Mouse (Mus musculus) kidney, embryonic 14.5 days (tissue): Measurements from ENCODE around the gene Crtc1. TPM values are rescaled to one million over a fixed set of nuclear protein-coding genes. Genes with fewer than 3 reads are reported as not detected.
A peak's percentile ranks its signal among the peaks of the same experiment; 100 is the strongest.

Source experiments
- ATAC-seq: fragments of 200-750 bp; cut with Nextera tagmentation; 2 replicates; pipeline ENCODE4 v1.8.0; 2017; ENCODE audit warnings: moderate number of reproducible peaks, mild to moderate bottlenecking, moderate TSS enrichment, moderate library complexity; ENCODE audit not compliant: low FRiP score, low TSS enrichment
- H3K27ac ChIP-seq: fragments of 300-500 bp; sonication (generic); 2 replicates; pipeline ENCODE4 v1.5.1; 2014; ENCODE audit warnings: low read depth, mild to moderate bottlenecking, low read length, moderate library complexity, mixed read lengths
- H3K27me3 ChIP-seq: fragments of 300-500 bp; sonication (generic); 2 replicates; pipeline ENCODE4 v1.6.1; 2014; ENCODE audit warnings: mild to moderate bottlenecking, low read length; ENCODE audit not compliant: control insufficient read depth, insufficient read depth
- H3K36me3 ChIP-seq: fragments of 300-500 bp; sonication (generic); 2 replicates; pipeline ENCODE4 v1.6.1; 2014; ENCODE audit warnings: low read length, mixed read lengths; ENCODE audit not compliant: control insufficient read depth, insufficient read depth
- H3K4me1 ChIP-seq: fragments of 300-500 bp; sonication (generic); 2 replicates; pipeline ENCODE4 v1.6.1; 2014; ENCODE audit warnings: low read length, mixed read lengths; ENCODE audit not compliant: control insufficient read depth, insufficient read depth
- H3K4me2 ChIP-seq: fragments of 300-500 bp; sonication (generic); replicated peaks from 2 replicates; pipeline ENCODE4 v1.6.1; 2014; ENCODE audit warnings: low read depth, mild to moderate bottlenecking, low read length
- H3K4me3 ChIP-seq: fragments of 300-500 bp; sonication (generic); 2 replicates; pipeline ENCODE4 v1.5.1; 2014; ENCODE audit warnings: mild to moderate bottlenecking, low read length
- H3K9ac ChIP-seq: fragments of 300-500 bp; sonication (generic); 2 replicates; pipeline ENCODE4 v1.6.1; 2014; ENCODE audit warnings: low read depth, mild to moderate bottlenecking, low read length, moderate library complexity
- H3K9me3 ChIP-seq: fragments of 300-500 bp; sonication (generic); 2 replicates; pipeline ENCODE4 v1.6.1; 2016; ENCODE audit warnings: low read length; ENCODE audit not compliant: control insufficient read depth
- WGBS: fragments of 180-500 bp; shearing (Covaris S2); extraction: QIAGEN DNeasy Blood & Tissue Kit; methylation state at CpG from one replicate; pipeline ENCODE4 v1.1.7; 2014; 5-methylcytosine and 5-hydroxymethylcytosine counted together
- polyA plus RNA-seq: library from polyadenylated mRNA; unstranded; fragments of >200 nt; fragmentation: Nextera tagmentation; extraction: Ambion mirVana; gene quantifications from 2 replicates; pipeline ENCODE4 v1.2.1, GENCODE M21; 2014

The Crtc1 gene
- polyA plus RNA-seq, 1 experiment from 2014 or later = 21.2 TPM

DNA sequence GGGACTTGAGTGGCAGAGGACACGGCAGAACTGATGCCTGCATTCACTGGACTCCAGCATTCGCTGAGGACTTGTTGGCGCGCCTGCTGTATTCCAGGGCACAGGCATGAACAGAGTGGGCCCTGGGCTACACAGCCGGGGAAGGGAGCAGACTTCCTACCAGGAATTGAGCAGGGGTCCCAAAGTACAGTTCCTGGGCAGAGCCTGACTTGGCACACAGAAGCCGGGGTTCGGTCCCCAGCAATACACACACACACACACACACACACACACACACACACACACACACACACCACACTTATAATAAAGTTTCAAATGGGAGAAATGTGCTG, 435 bp upstream of the Crtc1 start:
- Histone ChIP-seq H3K4me1 (peaks cover 8% of the 10 kb centered on the region; the same call in 1 of the 2 replicates), H3K4me2 (peak overlapping the region; percentile 81), H3K9ac (peak overlapping the region; percentile 63), H3K27me3 (no peaks in the 10 kb centered on the region), H3K27ac (peak overlapping the region; percentile 60; the same call in 1 of the 2 replicates), H3K36me3 (no peaks in the 10 kb centered on the region), H3K4me3 (peak overlapping the region; percentile 63), H3K9me3 (no peaks in the 10 kb centered on the region)
- ATAC-seq = no peak
- whole genome bisulfite sequencing = 1% methylated on average over 7 of the region's 7 CpGs

DNA sequence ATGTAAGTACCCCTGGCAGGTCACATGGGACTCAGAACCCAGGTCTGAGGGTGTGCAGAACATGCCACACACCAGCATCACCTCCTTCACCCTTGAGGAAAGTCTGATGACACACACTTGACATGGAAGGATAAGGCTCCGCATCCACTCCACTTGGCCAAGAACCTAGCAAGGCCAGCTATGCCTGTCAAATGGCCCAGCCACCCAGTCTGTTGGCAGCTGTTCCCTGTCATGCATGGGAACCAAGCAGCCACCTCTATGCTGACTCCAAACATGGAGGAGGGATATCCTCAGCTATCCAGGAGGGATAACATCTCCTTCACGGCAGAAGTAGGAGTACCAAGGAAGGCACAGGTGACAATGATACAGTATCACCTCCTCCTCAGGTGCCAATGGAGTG, 956 bp downstream of the Crtc1 start:
- Histone ChIP-seq H3K4me1 (peaks cover 8% of the 10 kb centered on the region; the same call in 1 of the 2 replicates), H3K27ac (no peak overlapping the region), H3K36me3 (no peaks in the 10 kb centered on the region), H3K27me3 (no peaks in the 10 kb centered on the region), H3K9ac (no peak overlapping the region), H3K9me3 (no peaks in the 10 kb centered on the region), H3K4me2 (peak overlapping the region; percentile 81), H3K4me3 (peak overlapping the region; percentile 63; the same call in 1 of the 2 replicates)
- WGBS = 92% methylated on average over 2 of the region's 2 CpGs
- no peak for ATAC-seq

DNA sequence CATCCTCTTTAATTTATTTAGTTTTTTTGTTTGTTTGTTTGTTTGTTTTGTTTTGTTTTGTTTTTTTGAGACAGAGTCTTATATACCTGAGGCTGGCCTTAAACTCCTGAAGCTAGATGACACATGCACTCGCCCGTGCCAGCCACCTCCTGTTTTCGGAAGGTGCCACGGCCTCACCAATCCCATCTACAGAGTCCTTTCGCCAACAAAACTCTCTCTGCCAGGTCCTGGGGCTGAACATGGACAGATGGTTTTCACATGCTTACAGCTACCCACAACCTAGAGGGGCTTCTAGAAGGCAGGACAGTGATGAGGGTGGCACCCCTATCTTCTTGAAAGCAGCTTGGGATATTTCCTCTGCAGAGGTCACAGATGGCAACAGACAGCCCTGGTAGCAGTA, 4.2 kb downstream of the Crtc1 start:
- no peak for ATAC-seq
- Histone ChIP-seq H3K27me3 (no peaks in the 10 kb centered on the region), H3K9ac (no peak overlapping the region), H3K27ac (no peak overlapping the region), H3K4me3 (no peak overlapping the region), H3K4me2 (no peak overlapping the region), H3K9me3 (no peaks in the 10 kb centered on the region), H3K4me1 (peaks cover 8% of the 10 kb centered on the region; the same call in 1 of the 2 replicates), H3K36me3 (no peaks in the 10 kb centered on the region)
- WGBS = 92% methylated on average over 5 of the region's 5 CpGs

DNA sequence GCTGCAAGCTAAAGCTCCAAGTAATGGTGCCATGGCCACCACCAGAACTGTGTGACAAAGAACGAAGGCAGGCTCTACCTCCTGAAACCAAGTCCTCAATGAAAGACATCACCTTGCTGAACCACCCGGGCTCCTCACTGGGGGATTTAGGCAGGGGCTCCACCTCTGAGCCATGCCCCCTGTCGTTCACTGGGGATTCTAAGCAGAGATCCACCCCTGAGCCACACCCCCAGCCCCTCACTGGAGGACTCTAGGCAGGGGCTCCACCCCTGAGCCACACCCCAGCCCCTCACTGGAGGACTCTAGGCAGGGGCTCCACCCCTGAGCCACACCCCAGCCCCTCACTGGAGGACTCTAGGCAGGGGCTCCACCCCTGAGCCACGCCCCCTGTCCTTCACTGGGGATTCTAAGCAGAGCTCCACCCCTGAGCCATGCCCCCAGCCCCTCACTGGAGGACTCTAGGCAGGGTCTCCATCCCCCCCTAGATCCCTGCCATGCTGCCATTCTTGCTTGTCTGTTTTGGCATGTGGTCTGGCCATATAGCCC, 6.3 kb downstream of the Crtc1 start:
- WGBS = 46% methylated on average over 4 of the region's 4 CpGs
- 0 out of 2 replicates have a peak, but pooled peaks cover under 1% of the 10 kb centered on the region for H3K4me1 ChIP-seq
- H3K27ac ChIP-seq = no peak overlapping the region
- H3K4me3 ChIP-seq = no peak overlapping the region
- H3K4me2 ChIP-seq = no peak overlapping the region
- H3K36me3 ChIP-seq = no peaks in the 10 kb centered on the region
- ATAC-seq = no peak
- H3K9me3 ChIP-seq = no peaks in the 10 kb centered on the region
- no peak overlapping the region for H3K9ac ChIP-seq
- H3K27me3 ChIP-seq = no peaks in the 10 kb centered on the region

DNA sequence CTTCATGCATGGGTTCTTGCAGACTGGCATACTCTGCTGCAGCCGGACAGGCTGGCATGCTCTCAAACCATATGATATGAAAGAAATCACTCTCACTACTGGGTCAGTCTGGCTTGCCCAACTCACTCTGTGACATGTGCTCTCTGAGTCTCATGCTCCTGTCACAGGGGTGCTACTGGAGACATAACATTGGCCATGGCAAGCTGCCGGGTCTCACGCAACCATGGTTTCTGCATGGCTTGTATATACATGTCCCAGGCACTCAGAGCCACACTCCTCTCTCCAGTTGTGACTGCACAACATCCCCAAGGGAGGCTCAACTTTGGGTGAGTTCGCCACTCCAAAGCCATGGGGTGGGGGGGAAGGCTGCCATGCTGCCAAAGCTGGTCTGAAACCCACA, 8.2 kb downstream of the Crtc1 start:
- Histone ChIP-seq H3K9ac (no peak overlapping the region), H3K9me3 (no peaks in the 10 kb centered on the region), H3K27me3 (no peaks in the 10 kb centered on the region), H3K4me3 (no peak overlapping the region), H3K27ac (no peak overlapping the region), H3K36me3 (no peaks in the 10 kb centered on the region), H3K4me2 (no peak overlapping the region), H3K4me1 (no peaks in the 10 kb centered on the region)
- ATAC-seq = no peak
- 96% methylated on average over 4 of the region's 4 CpGs for WGBS

DNA sequence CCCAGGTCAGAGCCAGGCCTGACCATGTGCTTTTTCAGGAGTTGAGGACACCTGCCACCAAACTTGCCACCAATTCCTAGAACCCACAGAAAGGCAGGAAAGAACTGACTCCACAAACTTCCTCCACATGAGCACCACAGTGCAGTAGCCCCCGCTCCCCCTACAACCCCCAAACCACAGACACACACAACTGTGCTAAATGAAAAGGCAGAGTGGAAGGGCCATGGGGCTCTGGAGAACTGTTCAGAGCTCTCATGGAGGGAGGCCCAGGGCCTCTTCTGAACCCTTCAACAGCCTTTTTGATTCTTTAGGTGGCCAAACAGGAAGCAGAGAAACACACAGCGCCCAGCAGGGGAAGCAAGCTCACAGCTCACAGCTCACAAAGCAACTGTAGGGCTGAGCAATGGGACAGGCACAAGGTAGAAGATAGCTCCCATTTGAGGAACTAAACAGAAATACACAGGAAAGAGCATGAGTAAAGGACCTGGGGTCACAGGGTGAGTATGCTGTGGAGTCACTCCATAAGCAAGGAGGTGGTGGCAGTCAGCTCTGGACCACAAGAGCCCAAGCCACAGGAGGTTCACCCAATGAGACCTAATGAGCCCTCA, 13.0 kb downstream of the Crtc1 start:
- H3K27me3 ChIP-seq = no peaks in the 10 kb centered on the region
- no peak overlapping the region for H3K4me2 ChIP-seq
- no peak overlapping the region for H3K27ac ChIP-seq
- H3K4me3 ChIP-seq = no peak overlapping the region
- H3K9ac ChIP-seq = no peak overlapping the region
- WGBS = 91% methylated on average over 2 of the region's 2 CpGs
- no peaks in the 10 kb centered on the region for H3K9me3 ChIP-seq
- no peak for ATAC-seq
- no peaks in the 10 kb centered on the region for H3K4me1 ChIP-seq
- no peaks in the 10 kb centered on the region for H3K36me3 ChIP-seq

DNA sequence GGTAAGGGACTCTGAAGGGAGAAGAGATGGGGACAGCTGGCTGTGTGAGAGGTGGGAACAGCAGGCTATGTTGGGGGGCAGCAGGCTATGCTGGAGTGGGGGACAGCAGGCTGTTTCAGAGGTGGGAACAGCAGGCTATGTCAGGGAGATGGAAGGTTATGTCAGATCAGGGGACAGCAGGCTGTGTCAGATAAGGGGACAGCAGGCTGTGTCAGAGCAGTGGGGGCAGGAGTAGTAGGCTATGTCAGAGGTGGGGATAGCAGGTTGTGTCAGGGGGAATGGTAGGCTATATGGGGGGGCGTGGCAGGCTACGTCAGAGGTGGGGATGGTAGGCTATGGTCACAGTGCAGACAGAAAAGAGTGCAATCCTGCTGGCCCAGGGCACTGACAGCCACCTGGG, 16.7 kb downstream of the Crtc1 start:
- Histone ChIP-seq H3K4me1 (peaks cover 8% of the 10 kb centered on the region; the same call in 1 of the 2 replicates), H3K4me3 (no peak overlapping the region), H3K27ac (no peak overlapping the region), H3K9me3 (no peaks in the 10 kb centered on the region), H3K4me2 (no peak overlapping the region), H3K9ac (no peak overlapping the region), H3K36me3 (no peaks in the 10 kb centered on the region), H3K27me3 (no peaks in the 10 kb centered on the region)
- WGBS = 87% methylated on average over 2 of the region's 2 CpGs
- ATAC-seq = no peak

DNA sequence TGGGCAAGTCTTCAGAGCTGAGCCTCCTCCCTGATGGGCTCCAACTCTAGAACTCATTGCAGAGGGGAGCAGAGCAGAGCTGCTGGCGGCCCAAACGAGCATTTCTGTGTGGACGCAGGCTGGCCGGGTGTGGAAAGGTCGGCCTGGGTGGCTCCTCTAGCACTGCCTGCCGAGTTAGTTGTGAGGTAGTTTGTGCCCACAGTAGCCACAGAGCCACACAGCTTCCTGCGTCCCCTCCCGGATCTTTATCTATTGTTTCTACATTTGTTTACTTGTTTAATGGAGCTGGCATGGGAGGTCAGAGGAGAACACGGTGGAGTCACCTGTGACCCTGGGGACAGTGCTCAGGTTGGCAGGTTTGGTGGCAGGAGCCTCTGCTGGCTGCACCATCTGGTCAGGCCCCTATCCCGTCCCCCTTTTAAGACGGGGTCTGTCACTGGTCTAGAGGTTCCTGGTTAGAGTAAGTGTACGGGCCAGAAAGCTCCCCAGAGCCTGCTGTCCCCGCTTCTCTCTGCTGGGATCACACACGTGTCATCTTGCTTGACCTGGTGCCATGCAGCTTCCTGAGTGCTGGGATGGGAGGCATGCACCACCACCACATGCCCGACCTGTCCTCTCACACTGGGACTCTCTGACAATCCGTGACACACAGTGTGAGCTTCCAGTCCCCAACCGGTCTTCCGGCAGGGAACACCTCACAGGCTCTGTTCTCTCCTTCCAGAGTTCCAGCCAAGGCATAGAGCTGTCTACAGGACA, 17.9 kb downstream of the Crtc1 start:
- H3K27ac ChIP-seq = no peak overlapping the region
- no peak overlapping the region for H3K9ac ChIP-seq
- H3K27me3 ChIP-seq = no peaks in the 10 kb centered on the region
- no peak for ATAC-seq
- no peaks in the 10 kb centered on the region for H3K36me3 ChIP-seq
- H3K9me3 ChIP-seq = no peaks in the 10 kb centered on the region
- H3K4me3 ChIP-seq = no peak overlapping the region
- H3K4me1 ChIP-seq = peaks cover 10% of the 10 kb centered on the region; the same call in 1 of the 2 replicates
- no peak overlapping the region for H3K4me2 ChIP-seq
- 57% methylated on average over 18 of the region's 18 CpGs for WGBS
